In the genomic region with DNA sequence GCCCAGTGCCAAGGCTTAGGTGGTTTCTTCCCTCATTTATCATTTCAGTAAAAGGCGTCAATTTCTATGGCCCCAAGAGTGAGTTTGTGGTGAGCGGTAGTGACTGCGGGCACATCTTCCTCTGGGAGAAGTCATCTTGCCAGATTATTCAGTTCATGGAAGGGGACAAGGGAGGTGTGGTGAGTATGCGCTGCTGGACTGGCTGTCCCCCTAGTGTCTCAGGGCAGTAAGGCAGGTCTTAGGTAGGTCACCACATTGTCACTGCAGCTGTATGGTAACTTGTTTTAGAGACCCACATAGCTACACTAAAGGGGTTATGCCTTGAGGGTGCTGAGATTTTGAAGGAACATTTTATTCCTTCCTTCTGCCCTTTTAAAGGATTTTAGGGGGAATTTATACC, we compare ENCODE assay signal across 8 mouse cellular contexts. TPM values are rescaled to one million over a fixed set of nuclear protein-coding genes. Genes with fewer than 3 reads are reported as not detected.
A peak's percentile ranks its signal among the peaks of the same experiment; 100 is the strongest.
DNase-seq lines count a peak whose midpoint lies in the region; ATAC-seq and TF ChIP-seq lines count a peak whose summit lies in the region.

No protein-coding gene starts in this region.

- peak; percentile 62 for TF ChIP-seq CTCF in cerebellum, adult 2 months (IDR thresholded peaks at IDR 0.05; ENCODE audit: borderline replicate concordance, insufficient read depth, low read depth, low read length)
- TF ChIP-seq CTCF in kidney, postnatal 0 days (IDR thresholded peaks at IDR 0.05; ENCODE audit: low read depth) = peak; percentile 61
- peak; percentile 74 for TF ChIP-seq CTCF in liver, embryonic 14.5 days (IDR thresholded peaks at IDR 0.05; ENCODE audit: low read depth)

- no peaks in the 10 kb centered on the region for H3K27me3 ChIP-seq in cerebellum, adult 2 months (ENCODE audit: control insufficient read depth, insufficient read depth, low read length)
- H3K27me3 ChIP-seq in kidney, postnatal 0 days (ENCODE audit: insufficient read depth, low read length) = no peaks in the 10 kb centered on the region
- H3K27me3 ChIP-seq in liver, embryonic 14.5 days (ENCODE audit: control insufficient read depth, insufficient read depth, low read length) = no peaks in the 10 kb centered on the region

- no peak for DNase-seq in cerebellum, adult 2 months
- DNase-seq in cerebellum, adult 11-12 months = no peak
- DNase-seq in kidney, postnatal 0 days (ENCODE audit: low spot score) = peak; percentile 68
- DNase-seq in kidney, adult 11 months = no peak
- peak; percentile 51 for DNase-seq in R1 (ENCODE audit: low read depth, low spot score)
- no peak for DNase-seq in liver, embryonic 14.5 days (ENCODE audit: low read depth in 3 of 3, low spot score in 3 of 3)
- no peak for DNase-seq in T-cell, adult 2 months (ENCODE audit: low spot score)

- TF ChIP-seq EP300 in liver, embryonic 14.5 days (IDR thresholded peaks at IDR 0.05; ENCODE audit: low read depth) = no peak

- H3K36me3 ChIP-seq in kidney, postnatal 0 days (ENCODE audit: insufficient read depth, low read length) = peaks cover 56% of the 10 kb centered on the region
- H3K36me3 ChIP-seq in liver, embryonic 14.5 days (replicated peaks; ENCODE audit: control insufficient read depth, insufficient read depth, low read depth) = peaks cover 78% of the 10 kb centered on the region

- H3K4me1 ChIP-seq in cerebellum, adult 2 months (ENCODE audit: control insufficient read depth, insufficient read depth, low read length) = peaks cover 16% of the 10 kb centered on the region
- H3K4me1 ChIP-seq in kidney, postnatal 0 days (replicated peaks; ENCODE audit: insufficient read depth, low read length) = no peaks in the 10 kb centered on the region
- H3K4me1 ChIP-seq in liver, embryonic 14.5 days (replicated peaks; ENCODE audit: control insufficient read depth in 2 of 2, insufficient read depth in 2 of 2, low read length in 1 of 2) = no peaks in the 10 kb centered on the region

- H3K4me3 ChIP-seq in cerebellum, adult 2 months (replicated peaks; ENCODE audit: insufficient read depth, low read depth, low read length) = no peak overlapping the region
- H3K4me3 ChIP-seq in kidney, postnatal 0 days (replicated peaks; ENCODE audit: low read depth, low read length) = no peak overlapping the region
- H3K4me3 ChIP-seq in liver, embryonic 14.5 days (ENCODE audit: insufficient read depth in 1 of 2, low read depth in 2 of 2, low read length in 2 of 2) = no peak overlapping the region

- WGBS in cerebellum, adult 2 months = 35% methylated on average over 4 of the region's 4 CpGs
- WGBS in kidney, postnatal 0 days = 71% methylated on average over 4 of the region's 4 CpGs
- 82% methylated on average over 4 of the region's 4 CpGs for WGBS in liver, embryonic 14.5 days (ENCODE audit: insufficient replicate concordance)

- no peak for TF ChIP-seq POLR2A in cerebellum, adult 2 months (IDR thresholded peaks at IDR 0.05; ENCODE audit: borderline replicate concordance, insufficient read depth, low read length)

- H3K9me3 ChIP-seq in kidney, postnatal 0 days (replicated peaks; ENCODE audit: low read length) = no peaks in the 10 kb centered on the region
- H3K9me3 ChIP-seq in liver, embryonic 14.5 days (ENCODE audit: control insufficient read depth, low read length) = no peaks in the 10 kb centered on the region

- H3K4me2 ChIP-seq in kidney, postnatal 0 days (ENCODE audit: low read length) = no peak overlapping the region
- H3K4me2 ChIP-seq in liver, embryonic 14.5 days (ENCODE audit: low read depth) = no peak overlapping the region

- no peak overlapping the region for H3K9ac ChIP-seq in kidney, postnatal 0 days (ENCODE audit: low read depth, low read length)
- H3K9ac ChIP-seq in liver, embryonic 14.5 days (replicated peaks) = no peak overlapping the region

- no peak overlapping the region for H3K27ac ChIP-seq in cerebellum, adult 2 months (ENCODE audit: insufficient read depth, low read length)
- no peak overlapping the region for H3K27ac ChIP-seq in kidney, postnatal 0 days
- H3K27ac ChIP-seq in liver, embryonic 14.5 days = no peak overlapping the region

- ATAC-seq in kidney, postnatal 0 days (replicated peaks; ENCODE audit: low FRiP score, low read depth) = peak; percentile 56; the same call in 1 of the 2 replicates
- no peak for ATAC-seq in liver, embryonic 14.5 days (ENCODE audit: insufficient read depth)
- ATAC-seq in inflammation-experienced regulatory T-cells, adult 6 months = no peak

RNA-seq across cellular contexts. Expression of gene Pea15a, which starts 17.7 kb away (rescaled TPM):
- polyA plus RNA-seq in cerebellum, adult 2 months (2012; rRNA removed) = 562 and 572 TPM in 2 replicates
- 91.8 and 103 TPM in 2 replicates for polyA plus RNA-seq in kidney, postnatal 0 days (2015; fragmentation: Nextera tagmentation; extraction: Ambion mirVana)
- 10.4 and 11.1 TPM in 2 replicates for polyA plus RNA-seq in liver, embryonic 14.5 days (2012; rRNA removed)
- polyA plus RNA-seq in liver, embryonic 14.5 days (2014; fragmentation: Nextera tagmentation; extraction: Ambion mirVana) = 14.4 and 16.5 TPM in 2 replicates
- 10 to 100 TPM; 46.0 to 50.6 (median 47.6) TPM for polyA plus RNA-seq in inflammation-experienced regulatory T-cells, adult 6 months (2017; shearing (Covaris generic))

RNA-seq across cellular contexts. Expression of gene Casq1, which starts 30.8 kb away (rescaled TPM):
- polyA plus RNA-seq in cerebellum, adult 2 months (2012; rRNA removed) = 3.8 and 3.9 TPM in 2 replicates
- 2.4 and 3.1 TPM in 2 replicates for polyA plus RNA-seq in kidney, postnatal 0 days (2015; fragmentation: Nextera tagmentation; extraction: Ambion mirVana)
- 0.09 and 0.11 TPM in 2 replicates for polyA plus RNA-seq in liver, embryonic 14.5 days (2012; rRNA removed)
- 0.22 TPM in 1 of 2 replicates, not detected in the other for polyA plus RNA-seq in liver, embryonic 14.5 days (2014; fragmentation: Nextera tagmentation; extraction: Ambion mirVana)
- polyA plus RNA-seq in inflammation-experienced regulatory T-cells, adult 6 months (2017; shearing (Covaris generic)) = not detected

RNA-seq across cellular contexts. Expression of gene Dcaf8, which starts 41.0 kb away (rescaled TPM):
- polyA plus RNA-seq in cerebellum, adult 2 months (2012; rRNA removed) = 118 and 121 TPM in 2 replicates
- polyA plus RNA-seq in kidney, postnatal 0 days (2015; fragmentation: Nextera tagmentation; extraction: Ambion mirVana) = 110 and 123 TPM in 2 replicates
- polyA plus RNA-seq in liver, embryonic 14.5 days (2012; rRNA removed) = 25.4 and 34.6 TPM in 2 replicates
- polyA plus RNA-seq in liver, embryonic 14.5 days (2014; fragmentation: Nextera tagmentation; extraction: Ambion mirVana) = 36.2 and 40.1 TPM in 2 replicates
- 10 to 100 TPM; 46.7 to 99.2 (median 78.4) TPM for polyA plus RNA-seq in inflammation-experienced regulatory T-cells, adult 6 months (2017; shearing (Covaris generic))

Comparison
In these comparisons a context has a peak if more than half of its experiments do, and no peak if none do; other contexts are left out.
1. DNase-seq: peak in kidney, postnatal 0 days (single experiment) and R1 (single experiment); none in cerebellum, adult 2 months (0 of 2), cerebellum, adult 11-12 months (single experiment), kidney, adult 11 months (single experiment), liver, embryonic 14.5 days (0 of 3) and T-cell, adult 2 months (single experiment).
2. Peak in every context shown above with its lines, with median percentiles within 50 percentile points of each other: CTCF ChIP-seq.